Mouse (Mus musculus): Measurements from ENCODE around the gene Matn3.

GRCm38 (mm10) chr12:8931083-8931482 is 16.6 kb upstream of the Matn3 start:
- TF ChIP-seq CTCF (IDR thresholded peaks at IDR 0.05; ENCODE audit: borderline replicate concordance, insufficient read depth, low read depth, low read length) (no peak), POLR2A (IDR thresholded peaks at IDR 0.05; ENCODE audit: borderline replicate concordance, insufficient read depth, low read length) (no peak)

Measured in cerebellum, adult 2 months (tissue).